Mouse (Mus musculus): ENCODE results near the gene Stk26. TPM values are rescaled to one million over a fixed set of nuclear protein-coding genes. Genes with fewer than 3 reads are reported as not detected.
A peak's percentile ranks its signal among the peaks of the same experiment; 100 is the strongest.

The Stk26 gene
- total and polyA plus RNA-seq, 3 experiments, result 1.0 to 3.4 (median 2.2) TPM

DNA sequence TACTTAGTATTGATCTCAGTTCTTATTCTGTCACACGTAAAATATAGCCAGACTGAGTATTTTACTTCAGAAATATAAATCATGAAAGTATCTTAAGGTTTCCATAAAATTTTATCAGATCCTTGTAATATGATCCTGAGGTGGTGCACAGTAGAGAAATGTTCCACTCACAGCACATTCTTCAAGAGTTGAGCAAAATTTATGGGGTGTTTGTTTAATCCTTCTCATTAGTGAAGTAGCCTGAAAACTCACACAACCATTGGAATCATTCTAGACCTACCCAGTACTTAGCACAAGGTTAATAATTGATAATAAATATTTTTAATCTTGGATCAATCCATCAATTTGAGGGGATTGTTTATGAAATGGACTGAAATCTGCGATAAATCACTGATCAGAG is 22.9 kb downstream of the Stk26 start:
- intact Hi-C loops (cut with DNase I), result no loop called here
- TF ChIP-seq POLR2A (IDR thresholded peaks at IDR 0.05; ENCODE audit: insufficient read depth, low read depth, low read length) (no peak), EP300 (IDR thresholded peaks at IDR 0.05; ENCODE audit: insufficient read depth, low read depth, low read length) (no peak), CTCF (IDR thresholded peaks at IDR 0.05) (no peak)
- WGBS, result 64% methylated on average over 2 of the region's 2 CpGs
- no peak for DNase-seq
- H3K27me3 ChIP-seq (ENCODE audit: control insufficient read depth, insufficient read depth, low read length), result no peaks in the 10 kb centered on the region
- no peak overlapping the region for H3K4me3 ChIP-seq
- no peaks in the 10 kb centered on the region for H3K36me3 ChIP-seq (ENCODE audit: control insufficient read depth, insufficient read depth, low read length)
- no peak overlapping the region for H3K9ac ChIP-seq (ENCODE audit: low read depth, low read length)
- H3K4me1 ChIP-seq (ENCODE audit: control insufficient read depth, insufficient read depth, low read length), result no peaks in the 10 kb centered on the region
- no peak overlapping the region for H3K27ac ChIP-seq
- no peaks in the 10 kb centered on the region for H3K79me2 ChIP-seq (replicated peaks; ENCODE audit: control insufficient read depth, insufficient read depth, low read length)

DNA sequence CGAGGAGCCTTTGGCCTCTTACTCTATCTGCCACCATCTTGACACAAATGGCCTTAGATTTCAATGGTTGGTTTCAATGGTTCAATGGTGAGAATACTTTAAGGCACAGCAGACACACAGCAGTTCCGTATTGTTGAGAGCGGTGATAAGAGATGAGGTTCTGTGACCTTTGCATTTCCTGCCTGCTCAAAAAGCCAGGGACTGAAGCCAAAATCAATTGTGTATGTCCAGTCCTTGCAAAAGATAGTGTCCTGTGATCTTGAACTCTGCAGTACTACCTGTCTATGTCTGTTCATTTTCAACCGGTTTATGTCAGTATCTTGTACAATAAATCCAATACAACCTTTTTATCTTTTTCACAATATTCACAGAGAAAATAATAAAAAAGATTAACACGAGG is 23.9 kb downstream of the Stk26 start:
- no peak for TF ChIP-seq CTCF (IDR thresholded peaks at IDR 0.05)
- no peak for TF ChIP-seq EP300 (IDR thresholded peaks at IDR 0.05; ENCODE audit: insufficient read depth, low read depth, low read length)
- TF ChIP-seq POLR2A (IDR thresholded peaks at IDR 0.05; ENCODE audit: insufficient read depth, low read depth, low read length), result no peak
- no peaks in the 10 kb centered on the region for H3K27me3 ChIP-seq (ENCODE audit: control insufficient read depth, insufficient read depth, low read length)
- no peaks in the 10 kb centered on the region for H3K36me3 ChIP-seq (ENCODE audit: control insufficient read depth, insufficient read depth, low read length)
- H3K4me1 ChIP-seq (ENCODE audit: control insufficient read depth, insufficient read depth, low read length), result no peaks in the 10 kb centered on the region
- no peak overlapping the region for H3K9ac ChIP-seq (ENCODE audit: low read depth, low read length)
- intact Hi-C loops (cut with DNase I), result no loop called here
- no peak overlapping the region for H3K4me3 ChIP-seq
- H3K79me2 ChIP-seq (replicated peaks; ENCODE audit: control insufficient read depth, insufficient read depth, low read length), result no peaks in the 10 kb centered on the region
- no peak for DNase-seq
- WGBS, result 43% methylated on average over 5 of the region's 5 CpGs
- H3K27ac ChIP-seq, result no peak overlapping the region

DNA sequence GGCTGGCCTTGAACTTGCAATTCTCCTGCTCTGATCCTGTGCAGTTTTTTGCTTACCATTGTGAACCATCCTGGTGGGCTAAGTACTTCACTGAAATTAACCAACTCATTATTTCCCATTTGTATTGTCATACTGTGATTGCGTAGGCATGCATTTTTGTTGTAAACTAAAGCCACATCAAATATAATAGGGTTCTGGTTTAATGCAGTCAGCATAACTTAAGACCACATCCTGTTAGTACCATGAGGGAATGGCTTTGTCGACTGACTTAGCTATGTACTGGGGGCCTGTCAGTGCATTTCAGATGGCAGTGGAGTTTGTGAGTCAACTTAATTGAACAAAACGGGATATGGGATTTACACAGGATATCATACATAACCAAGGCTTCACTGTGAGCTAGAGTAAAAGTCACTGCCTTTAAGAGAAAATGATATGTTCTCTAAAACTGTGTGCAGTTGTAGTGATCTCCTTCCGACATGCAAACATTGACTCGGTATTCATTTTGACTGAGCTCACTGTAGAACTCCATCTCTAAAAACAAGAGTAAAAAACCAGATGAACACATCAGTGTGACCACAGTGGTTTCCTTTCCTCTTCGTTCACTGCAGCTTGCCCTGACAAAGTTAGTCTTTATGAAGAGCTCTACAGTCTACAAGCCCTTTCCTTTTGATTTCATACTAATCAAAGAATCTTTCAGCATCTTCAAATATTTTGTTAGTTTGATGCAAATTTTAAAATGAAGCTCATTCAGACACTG is 33.6 kb downstream of the Stk26 start:
- no peak for DNase-seq
- Histone ChIP-seq H3K27ac (no peak overlapping the region), H3K4me1 (ENCODE audit: control insufficient read depth, insufficient read depth, low read length) (no peaks in the 10 kb centered on the region), H3K36me3 (ENCODE audit: control insufficient read depth, insufficient read depth, low read length) (no peaks in the 10 kb centered on the region), H3K27me3 (ENCODE audit: control insufficient read depth, insufficient read depth, low read length) (no peaks in the 10 kb centered on the region), H3K9ac (ENCODE audit: low read depth, low read length) (no peak overlapping the region), H3K4me3 (no peak overlapping the region), H3K79me2 (replicated peaks; ENCODE audit: control insufficient read depth, insufficient read depth, low read length) (no peaks in the 10 kb centered on the region)
- TF ChIP-seq CTCF (IDR thresholded peaks at IDR 0.05) (no peak), POLR2A (IDR thresholded peaks at IDR 0.05; ENCODE audit: insufficient read depth, low read depth, low read length) (no peak), EP300 (IDR thresholded peaks at IDR 0.05; ENCODE audit: insufficient read depth, low read depth, low read length) (no peak)
- WGBS, result 77% methylated on average over 6 of the region's 6 CpGs
- intact Hi-C loops (cut with DNase I), result loop anchor here (10.0 kb wide), 1 partner anchor 60 kb away; no protein-coding TSS in a partner anchor

DNA sequence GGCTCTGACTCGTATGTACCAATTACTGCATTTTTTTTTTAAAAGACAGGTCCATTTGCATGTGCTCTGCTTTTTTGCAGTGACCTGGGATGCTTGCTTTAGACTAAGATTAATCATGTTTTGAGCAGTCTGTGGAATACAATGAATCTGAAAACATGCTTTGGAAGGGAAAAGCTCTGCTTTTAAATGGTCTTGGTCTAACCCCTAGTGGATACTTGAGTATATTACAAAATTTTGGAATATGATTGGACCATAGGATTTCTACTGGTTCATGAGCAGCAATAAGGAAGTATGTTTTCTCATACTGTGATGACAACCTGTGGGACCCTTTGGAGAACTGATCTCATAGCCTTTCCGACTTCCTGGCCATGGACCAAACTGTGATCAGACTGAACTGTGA is 47.2 kb downstream of the Stk26 start:
- Histone ChIP-seq H3K36me3 (ENCODE audit: control insufficient read depth, insufficient read depth, low read length) (no peaks in the 10 kb centered on the region), H3K27ac (no peak overlapping the region), H3K79me2 (replicated peaks; ENCODE audit: control insufficient read depth, insufficient read depth, low read length) (no peaks in the 10 kb centered on the region), H3K27me3 (ENCODE audit: control insufficient read depth, insufficient read depth, low read length) (no peaks in the 10 kb centered on the region), H3K9ac (ENCODE audit: low read depth, low read length) (no peak overlapping the region), H3K4me1 (ENCODE audit: control insufficient read depth, insufficient read depth, low read length) (no peaks in the 10 kb centered on the region), H3K4me3 (no peak overlapping the region)
- no peak for DNase-seq
- TF ChIP-seq CTCF (IDR thresholded peaks at IDR 0.05) (peak; percentile 39), EP300 (IDR thresholded peaks at IDR 0.05; ENCODE audit: insufficient read depth, low read depth, low read length) (no peak)
- intact Hi-C loops (cut with DNase I), result no loop called here
- 55% methylated on average over 2 of the region's 2 CpGs for WGBS

DNA sequence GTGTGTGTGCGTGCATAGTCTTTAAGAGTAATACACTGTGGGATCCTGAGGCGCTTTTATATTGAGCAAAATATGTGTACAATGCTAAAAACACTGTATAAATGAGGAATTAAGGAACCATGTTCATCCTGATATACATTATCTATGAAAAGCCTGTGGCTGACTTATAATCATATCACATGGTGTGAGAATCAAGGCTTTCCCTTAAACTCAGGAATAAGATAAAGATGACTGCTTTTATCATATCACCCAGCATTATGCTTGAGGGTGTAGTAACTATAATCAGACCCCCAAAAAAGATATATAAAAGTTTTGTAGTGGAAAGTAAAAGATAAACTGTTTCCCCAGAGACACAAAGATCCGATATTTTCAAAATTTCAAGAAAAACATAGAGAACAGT is 62.6 kb downstream of the Stk26 start:
- TF ChIP-seq CTCF (IDR thresholded peaks at IDR 0.05), result no peak
- TF ChIP-seq EP300 (IDR thresholded peaks at IDR 0.05; ENCODE audit: insufficient read depth, low read depth, low read length), result no peak
- no peak for TF ChIP-seq POLR2A (IDR thresholded peaks at IDR 0.05; ENCODE audit: insufficient read depth, low read depth, low read length)
- Histone ChIP-seq H3K27ac (no peak overlapping the region), H3K9ac (ENCODE audit: low read depth, low read length) (no peak overlapping the region), H3K79me2 (replicated peaks; ENCODE audit: control insufficient read depth, insufficient read depth, low read length) (no peaks in the 10 kb centered on the region), H3K36me3 (ENCODE audit: control insufficient read depth, insufficient read depth, low read length) (no peaks in the 10 kb centered on the region), H3K4me1 (ENCODE audit: control insufficient read depth, insufficient read depth, low read length) (no peaks in the 10 kb centered on the region), H3K27me3 (ENCODE audit: control insufficient read depth, insufficient read depth, low read length) (no peaks in the 10 kb centered on the region), H3K4me3 (no peak overlapping the region)
- intact Hi-C loops (cut with DNase I), result no loop called here
- DNase-seq, result no peak
- 70% methylated on average over 3 of the region's 3 CpGs for WGBS

DNA sequence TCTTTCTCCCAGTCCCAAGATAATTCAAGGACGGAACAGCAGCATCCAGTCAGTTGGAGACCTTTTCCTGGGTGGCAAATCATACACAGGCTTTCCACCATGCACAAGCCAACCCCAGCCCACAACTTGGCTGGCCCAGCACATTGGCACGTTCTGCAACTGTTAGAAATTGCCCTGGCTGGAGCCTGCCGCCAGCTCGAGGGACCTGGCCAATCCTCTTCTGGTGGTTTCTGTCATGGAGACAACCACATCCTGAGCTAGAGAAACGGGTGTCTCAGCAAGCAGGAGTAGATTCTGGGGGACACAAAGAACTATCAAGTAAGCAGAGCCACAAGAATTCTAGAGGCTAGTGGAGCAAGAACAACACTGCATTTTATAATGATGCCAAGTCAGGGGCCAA is 69.1 kb downstream of the Stk26 start:
- WGBS, result 68% methylated on average over 5 of the region's 5 CpGs
- Histone ChIP-seq H3K79me2 (replicated peaks; ENCODE audit: control insufficient read depth, insufficient read depth, low read length) (no peaks in the 10 kb centered on the region), H3K27ac (no peak overlapping the region), H3K27me3 (ENCODE audit: control insufficient read depth, insufficient read depth, low read length) (no peaks in the 10 kb centered on the region), H3K4me1 (ENCODE audit: control insufficient read depth, insufficient read depth, low read length) (no peaks in the 10 kb centered on the region), H3K4me3 (no peak overlapping the region), H3K9ac (ENCODE audit: low read depth, low read length) (no peak overlapping the region), H3K36me3 (ENCODE audit: control insufficient read depth, insufficient read depth, low read length) (no peaks in the 10 kb centered on the region)
- no peak for DNase-seq
- TF ChIP-seq POLR2A (IDR thresholded peaks at IDR 0.05; ENCODE audit: insufficient read depth, low read depth, low read length), result no peak
- no peak for TF ChIP-seq EP300 (IDR thresholded peaks at IDR 0.05; ENCODE audit: insufficient read depth, low read depth, low read length)
- TF ChIP-seq CTCF (IDR thresholded peaks at IDR 0.05), result no peak
- intact Hi-C loops (cut with DNase I), result no loop called here
